Mouse (Mus musculus): Measurements from ENCODE around the gene Apbb2.

GRCm38 (mm10) chr5:66617921-66618460 lies 593 bp downstream of the Apbb2 start:
- no peak for TF ChIP-seq EP300 (IDR thresholded peaks at IDR 0.05; ENCODE audit: low read depth)
- no peak for TF ChIP-seq CTCF (IDR thresholded peaks at IDR 0.05; ENCODE audit: low read depth)

Data from heart, postnatal 0 days (tissue).